Mouse (Mus musculus) midbrain, postnatal 0 days (tissue): ENCODE results near the gene Tead3. TPM values are rescaled to one million over a fixed set of nuclear protein-coding genes. Genes with fewer than 3 reads are reported as not detected.

Source experiments
- ATAC-seq: fragments of 200-750 bp; cut with Nextera tagmentation; 2 replicates; pipeline ENCODE4 v1.8.0; 2017; ENCODE audit warnings: moderate number of reproducible peaks, mild to moderate bottlenecking, moderate TSS enrichment, moderate library complexity; ENCODE audit not compliant: low FRiP score
- DNase-seq: peaks from one replicate; pipeline ENCODE4 v3.0.0-alpha.2; 2015; ENCODE audit warnings: low spot score
- H3K27ac ChIP-seq: fragments of 300-500 bp; sonication (generic); 2 replicates; pipeline ENCODE4 v1.5.1; 2014; ENCODE audit warnings: low read depth, mild to moderate bottlenecking, low read length, mixed read lengths
- H3K27me3 ChIP-seq: fragments of 300-500 bp; sonication (generic); 2 replicates; pipeline ENCODE4 v1.6.1; 2014; ENCODE audit warnings: low read length, control low read depth, mixed read lengths; ENCODE audit not compliant: insufficient read depth
- H3K36me3 ChIP-seq: fragments of 300-500 bp; sonication (generic); 2 replicates; pipeline ENCODE4 v1.6.1; 2014; ENCODE audit warnings: low read length, control low read depth, mixed read lengths; ENCODE audit not compliant: insufficient read depth
- H3K4me1 ChIP-seq: fragments of 300-500 bp; sonication (generic); 2 replicates; pipeline ENCODE4 v1.6.1; 2014; ENCODE audit warnings: mild to moderate bottlenecking, control low read depth, antibody characterized with exemption, low read length, mixed read lengths; ENCODE audit not compliant: insufficient read depth
- H3K4me2 ChIP-seq: fragments of 300-500 bp; sonication (generic); 2 replicates; pipeline ENCODE4 v1.6.1; 2014; ENCODE audit warnings: low read depth, mild to moderate bottlenecking, low read length, mixed read lengths; ENCODE audit not compliant: poor library complexity, severe bottlenecking
- H3K4me3 ChIP-seq: fragments of 300-500 bp; sonication (generic); 2 replicates; pipeline ENCODE4 v1.5.1; 2014; ENCODE audit warnings: low read depth, mild to moderate bottlenecking, low read length, moderate library complexity
- H3K9ac ChIP-seq: fragments of 300-500 bp; sonication (generic); replicated peaks from 2 replicates; pipeline ENCODE4 v1.6.1; 2014; ENCODE audit warnings: mild to moderate bottlenecking, low read length, moderate library complexity, mixed read lengths; ENCODE audit not compliant: poor library complexity, severe bottlenecking
- H3K9me3 ChIP-seq: fragments of 300-500 bp; sonication (generic); 2 replicates; pipeline ENCODE4 v1.6.1; 2016; ENCODE audit warnings: low read length, control low read depth
- CTCF ChIP-seq: IDR thresholded peaks from 2 replicates; pipeline ENCODE4 v1.5.1; 2016; ENCODE audit warnings: antibody characterized with exemption, mild to moderate bottlenecking
- WGBS: fragments of 180-500 bp; shearing (Covaris S2); extraction: QIAGEN DNeasy Blood & Tissue Kit; methylation state at CpG from one replicate; pipeline ENCODE4 v1.1.7; 2014; 5-methylcytosine and 5-hydroxymethylcytosine counted together
- polyA plus RNA-seq: library from polyadenylated mRNA; unstranded; fragments of >200 nt; fragmentation: Nextera tagmentation; extraction: Ambion mirVana; gene quantifications from 2 replicates; pipeline ENCODE4 v1.2.1, GENCODE M21; 2015
- total RNA-seq: library from RNA; depleted of rRNA; stranded (reverse); fragments of >200 nt; gene quantifications from 2 replicates; pipeline ENCODE4 v1.2.3, GENCODE M21; 2014

Gene Tead3
- total and polyA plus RNA-seq, 2 experiments from 2014 or later, result 1.2 to 5.4 TPM

DNA sequence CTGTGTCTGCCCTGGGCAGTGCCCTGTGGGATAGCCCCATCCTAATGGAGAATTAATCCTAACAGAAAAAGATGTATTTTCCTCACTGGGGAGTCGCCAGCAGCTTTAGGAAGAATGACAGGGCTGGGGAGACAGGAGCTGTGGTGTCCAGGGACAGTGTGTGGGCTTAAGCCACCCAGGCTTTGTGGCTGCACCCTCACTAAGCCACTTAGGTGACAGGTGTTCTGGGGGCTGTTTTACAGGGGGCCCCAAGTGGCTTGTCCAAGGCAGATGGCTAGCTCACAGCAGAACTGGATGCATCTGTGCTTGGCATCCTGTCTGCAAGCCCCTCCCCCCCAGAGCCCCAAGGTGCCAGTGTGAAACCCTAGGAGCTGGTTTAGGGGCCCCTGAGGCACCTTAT, 21.3 kb upstream of the Tead3 start:
- no peak for TF ChIP-seq CTCF
- ATAC-seq (no peak), DNase-seq (no peak)
- no peak overlapping the region for H3K9ac ChIP-seq
- H3K4me3 ChIP-seq, result no peak overlapping the region
- WGBS, result 48% methylated on average over 1 of the region's 1 CpGs
- no peak overlapping the region for H3K27ac ChIP-seq
- no peaks in the 10 kb centered on the region for H3K36me3 ChIP-seq
- no peak overlapping the region for H3K4me2 ChIP-seq
- peaks cover 28% of the 10 kb centered on the region; the same call in 1 of the 2 replicates for H3K27me3 ChIP-seq
- no peaks in the 10 kb centered on the region for H3K9me3 ChIP-seq
- no peaks in the 10 kb centered on the region for H3K4me1 ChIP-seq

DNA sequence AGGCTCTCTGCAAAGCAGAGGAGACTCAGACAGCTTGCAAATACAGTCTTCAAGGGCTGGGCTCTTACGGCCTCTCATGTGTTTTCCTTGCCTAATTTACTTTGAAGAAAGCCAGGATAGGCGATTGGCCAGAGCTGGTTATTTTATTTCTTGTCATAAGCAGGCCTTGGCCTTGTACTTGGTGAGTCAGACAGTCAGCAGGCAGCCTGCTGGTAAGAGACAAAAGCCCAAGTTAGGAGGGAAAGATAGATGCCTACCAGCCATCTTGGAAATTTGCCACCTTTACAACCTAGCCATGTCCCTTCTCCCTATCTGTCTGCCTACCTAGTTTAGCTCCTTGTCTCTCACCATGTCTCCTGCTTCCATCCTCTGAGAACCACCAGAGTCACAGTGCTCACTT, 20.7 kb upstream of the Tead3 start:
- H3K4me2 ChIP-seq, result no peak overlapping the region
- no peaks in the 10 kb centered on the region for H3K9me3 ChIP-seq
- no peak for DNase-seq
- peaks cover 23% of the 10 kb centered on the region; the same call in 1 of the 2 replicates for H3K27me3 ChIP-seq
- H3K4me1 ChIP-seq, result no peaks in the 10 kb centered on the region
- no peak overlapping the region for H3K4me3 ChIP-seq
- H3K27ac ChIP-seq, result no peak overlapping the region
- 72% methylated on average over 2 of the region's 2 CpGs for WGBS
- ATAC-seq, result no peak
- TF ChIP-seq CTCF, result no peak
- no peak overlapping the region for H3K9ac ChIP-seq
- no peaks in the 10 kb centered on the region for H3K36me3 ChIP-seq

DNA sequence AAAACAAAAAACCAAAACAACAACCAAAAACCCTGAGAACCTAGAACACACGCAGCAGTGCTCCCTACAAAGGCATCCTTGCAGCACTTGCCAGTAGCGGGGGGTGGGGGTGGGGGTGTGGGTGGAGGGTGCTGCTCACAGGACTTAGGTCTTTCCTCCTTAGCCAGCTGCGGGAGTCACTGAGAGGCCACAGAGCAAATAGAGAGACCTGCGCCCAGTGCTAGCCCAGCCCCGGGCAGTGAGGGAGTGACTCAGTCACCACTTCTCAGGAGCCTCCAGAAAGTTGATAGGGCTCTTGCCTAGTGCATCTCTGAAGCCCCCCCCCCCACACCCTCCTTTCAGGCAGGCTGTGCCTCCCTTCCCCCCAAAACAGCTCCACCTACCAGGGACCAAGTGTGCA, 18.4 kb upstream of the Tead3 start:
- peaks cover 18% of the 10 kb centered on the region for H3K27me3 ChIP-seq
- H3K36me3 ChIP-seq, result no peaks in the 10 kb centered on the region
- ATAC-seq (no peak), DNase-seq (no peak)
- H3K4me3 ChIP-seq, result no peak overlapping the region
- no peaks in the 10 kb centered on the region for H3K9me3 ChIP-seq
- no peak overlapping the region for H3K9ac ChIP-seq
- WGBS, result 78% methylated on average over 5 of the region's 5 CpGs
- no peak overlapping the region for H3K4me2 ChIP-seq
- H3K27ac ChIP-seq, result no peak overlapping the region
- H3K4me1 ChIP-seq, result no peaks in the 10 kb centered on the region
- TF ChIP-seq CTCF, result no peak

DNA sequence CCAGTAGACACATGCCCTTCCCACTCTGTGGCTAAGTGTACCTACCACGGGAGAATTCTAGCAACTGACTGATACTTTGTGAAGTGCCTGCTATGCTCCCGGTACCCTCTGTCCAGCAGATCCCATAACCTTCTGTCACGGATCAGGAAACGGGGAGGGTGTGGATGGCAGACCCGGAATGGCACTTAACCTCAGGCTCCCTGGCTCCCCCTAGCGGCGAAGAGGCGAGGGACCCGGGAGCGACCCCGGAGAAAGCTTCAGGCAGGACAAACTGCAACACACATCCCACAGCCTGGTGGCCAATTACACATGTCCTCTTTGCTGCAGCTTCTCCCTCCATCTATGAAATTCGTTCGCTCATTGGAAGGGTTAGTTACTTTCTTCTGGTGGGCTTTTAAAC, 17.8 kb upstream of the Tead3 start:
- peaks cover 18% of the 10 kb centered on the region for H3K27me3 ChIP-seq
- no peaks in the 10 kb centered on the region for H3K36me3 ChIP-seq
- H3K4me2 ChIP-seq, result no peak overlapping the region
- TF ChIP-seq CTCF, result peak; percentile 69
- no peak overlapping the region for H3K4me3 ChIP-seq
- 0 out of 2 replicates have a peak, but pooled peaks cover under 1% of the 10 kb centered on the region for H3K4me1 ChIP-seq
- H3K9ac ChIP-seq, result no peak overlapping the region
- H3K27ac ChIP-seq, result no peak overlapping the region
- 3% methylated on average over 13 of the region's 13 CpGs for WGBS
- no peaks in the 10 kb centered on the region for H3K9me3 ChIP-seq
- ATAC-seq (no peak), DNase-seq (peak; percentile 42)

DNA sequence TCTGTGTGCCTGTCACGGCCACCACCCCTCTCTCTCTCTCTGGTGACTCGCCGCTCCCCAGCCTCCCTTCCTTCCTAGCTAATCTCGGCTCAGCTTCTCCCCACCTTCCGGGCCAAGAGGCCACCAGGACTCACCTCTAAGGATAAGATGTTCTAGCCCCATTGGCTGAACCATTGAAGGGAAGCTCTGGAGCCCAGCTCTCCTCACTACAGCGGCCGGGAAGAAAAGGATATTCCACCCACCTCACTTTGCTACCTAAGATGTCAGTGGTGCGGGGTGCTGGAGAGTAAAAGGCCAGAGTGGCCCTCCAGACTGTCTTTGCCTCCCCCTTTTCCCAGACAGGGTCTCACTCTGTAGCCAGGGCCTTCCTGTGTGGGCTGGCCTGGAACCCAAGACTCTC, 14.5 kb upstream of the Tead3 start, which contains the start of gene Tulp1:
Tulp1 (minus strand) TSS at position 101 of the 400 bp plus-strand sequence.
- TF ChIP-seq CTCF, result no peak
- Histone ChIP-seq H3K27me3 (peaks cover 39% of the 10 kb centered on the region), H3K4me3 (peak within 1 kb of the TSS; percentile 16; the same call in 1 of the 2 replicates), H3K4me2 (peak within 1 kb of the TSS; percentile 34), H3K4me1 (0 out of 2 replicates have a peak, but pooled peaks cover 5% of the 10 kb centered on the region), H3K27ac (no peak within 1 kb of the TSS), H3K36me3 (no peaks in the 10 kb centered on the region), H3K9ac (no peak within 1 kb of the TSS), H3K9me3 (no peaks in the 10 kb centered on the region)
- DNase-seq, result no peak
- 39% methylated on average over 8 of the region's 8 CpGs for WGBS
- no peak for ATAC-seq

DNA sequence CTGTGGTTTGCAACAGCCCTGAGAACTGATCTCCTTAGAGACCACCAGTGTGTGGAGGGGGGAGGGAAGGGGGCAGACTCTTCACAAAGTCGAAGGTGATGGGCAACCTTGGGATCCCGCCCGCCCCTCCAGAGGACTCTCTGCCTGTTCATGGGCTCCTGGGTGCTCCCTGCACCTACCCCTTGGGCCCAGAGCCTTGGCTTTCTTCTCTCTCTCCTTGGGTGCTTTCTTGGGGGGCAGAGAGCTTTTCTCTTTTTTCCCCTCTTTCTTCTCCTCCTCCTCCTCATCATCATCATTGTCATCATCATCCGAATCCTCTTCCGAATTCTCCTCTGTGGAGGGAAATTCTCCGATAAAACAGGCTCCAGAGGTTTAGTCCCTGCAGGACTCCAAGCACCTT, 12.9 kb upstream of the Tead3 start:
- Histone ChIP-seq H3K4me1 (0 out of 2 replicates have a peak, but pooled peaks cover 5% of the 10 kb centered on the region), H3K4me2 (no peak overlapping the region), H3K36me3 (no peaks in the 10 kb centered on the region), H3K9ac (no peak overlapping the region), H3K4me3 (no peak overlapping the region), H3K9me3 (no peaks in the 10 kb centered on the region), H3K27me3 (peaks cover 48% of the 10 kb centered on the region), H3K27ac (no peak overlapping the region)
- DNase-seq (no peak), ATAC-seq (no peak)
- TF ChIP-seq CTCF, result no peak
- WGBS, result 10% methylated on average over 6 of the region's 6 CpGs
